Mouse (Mus musculus) bone marrow, adult 2 months (tissue): ENCODE data around the gene Pgr.

Experiments used
- CTCF ChIP-seq: fragments of 200-500 bp; IDR thresholded peaks from 2 replicates; pipeline ENCODE4 v1.5.1; 2011; ENCODE audit warnings: low read length, control low read depth; ENCODE audit not compliant: control insufficient read depth, insufficient read depth
- POLR2A ChIP-seq: fragments of 200-500 bp; IDR thresholded peaks from 2 replicates; pipeline ENCODE4 v1.6.1; 2011; ENCODE audit warnings: low read depth, mild to moderate bottlenecking, control low read depth, low read length, borderline replicate concordance; ENCODE audit not compliant: control insufficient read depth

DNA sequence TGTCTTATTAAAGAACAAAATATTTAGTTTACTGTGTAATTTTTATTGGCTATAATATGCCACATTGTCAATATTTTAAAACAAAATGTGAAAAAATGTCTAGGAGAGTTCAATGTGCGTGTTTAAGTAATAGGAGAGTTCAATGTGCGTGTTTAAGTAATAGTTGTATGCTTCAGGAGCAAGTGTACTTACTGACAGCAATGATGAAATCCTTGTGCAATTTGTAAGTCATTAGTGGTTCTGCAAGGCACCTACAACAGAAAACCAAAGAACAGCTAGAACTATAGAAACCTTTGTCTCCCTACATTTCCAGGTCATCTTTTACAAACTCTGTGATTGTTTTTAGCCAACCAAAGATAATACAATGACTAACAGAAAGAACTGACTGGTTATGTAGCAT is 115.5 kb downstream of the Pgr start:
- TF ChIP-seq CTCF (no peak), POLR2A (no peak)
